In the genomic region with DNA sequence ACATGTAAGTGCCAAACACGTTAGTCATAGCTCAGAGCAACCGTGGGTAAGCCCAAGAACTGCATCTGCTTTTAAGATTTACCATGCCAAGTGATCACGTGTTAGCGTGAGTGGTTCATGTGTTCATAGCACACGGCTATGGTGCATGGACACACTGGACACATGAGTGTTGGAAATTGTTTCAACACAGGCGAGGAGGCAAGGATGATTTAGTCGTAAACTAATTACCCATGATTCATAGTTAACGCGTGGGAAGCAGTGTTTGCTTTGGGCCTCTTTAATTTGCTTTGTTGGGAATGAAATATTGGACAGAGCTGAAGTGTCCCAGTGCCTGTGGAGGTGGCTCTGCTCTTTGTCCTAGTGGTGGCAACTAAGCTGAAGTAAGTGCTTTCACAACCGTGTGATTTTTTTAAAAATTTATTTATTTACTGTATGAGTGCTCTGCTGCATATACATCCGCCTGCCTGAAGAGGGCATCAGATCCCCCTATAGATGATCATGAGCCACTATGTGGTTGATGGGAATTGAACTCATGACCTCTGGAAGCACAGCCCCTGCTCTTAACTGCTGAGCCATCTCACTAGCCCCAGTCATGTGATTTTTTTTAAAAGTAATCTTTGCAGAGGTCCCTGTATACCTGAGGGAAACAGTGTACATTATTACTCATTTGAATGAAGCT, we compare ENCODE assay signal across 18 mouse cellular contexts. TPM values are rescaled to one million over a fixed set of nuclear protein-coding genes. Genes with fewer than 3 reads are reported as not detected.
DNase-seq lines count a peak whose midpoint lies in the region; ATAC-seq and TF ChIP-seq lines count a peak whose summit lies in the region.
"Had no signal": no experiment of that assay in that cellular context is flagged by ENCODE, and none has a peak within 500 bp of the region (broad histone marks: within the 10 kb centered on the region; RNA-seq: fewer than 3 reads in every experiment).

No protein-coding gene starts in this region.

- H3K4me2 ChIP-seq in kidney, postnatal 0 days (ENCODE audit: low read length) = no peak overlapping the region
- H3K4me2 ChIP-seq in midbrain, embryonic 14.5 days (ENCODE audit: low read length) = no peak overlapping the region
- H3K4me2 ChIP-seq: heart, embryonic 11.5 days; neural tube, embryonic 13.5 days had no signal

- TF ChIP-seq CTCF in cerebellum, adult 2 months (IDR thresholded peaks at IDR 0.05; ENCODE audit: borderline replicate concordance, insufficient read depth, low read depth, low read length) = 0 out of 2 replicates have a peak, but pooled peaks have one; percentile 5
- TF ChIP-seq CTCF in kidney, postnatal 0 days (IDR thresholded peaks at IDR 0.05; ENCODE audit: low read depth) = peak; percentile 56

- no peaks in the 10 kb centered on the region for H3K27me3 ChIP-seq in cerebellum, adult 2 months (ENCODE audit: control insufficient read depth, insufficient read depth, low read length)
- no peaks in the 10 kb centered on the region for H3K27me3 ChIP-seq in kidney, postnatal 0 days (ENCODE audit: insufficient read depth, low read length)
- no peaks in the 10 kb centered on the region; the same call in 1 of the 2 replicates for H3K27me3 ChIP-seq in midbrain, embryonic 14.5 days (ENCODE audit: control insufficient read depth, insufficient read depth, low read length)
- H3K27me3 ChIP-seq: neural tube, embryonic 13.5 days had no signal

- H3K9ac ChIP-seq in kidney, postnatal 0 days (ENCODE audit: low read depth, low read length) = no peak overlapping the region
- H3K9ac ChIP-seq in midbrain, embryonic 14.5 days (replicated peaks; ENCODE audit: low read length) = no peak overlapping the region
- H3K9ac ChIP-seq: neural tube, embryonic 13.5 days had no signal

- ATAC-seq in kidney, postnatal 0 days (replicated peaks; ENCODE audit: low FRiP score, low read depth) = no peak; the same call in 1 of the 2 replicates
- ATAC-seq in midbrain, embryonic 14.5 days (ENCODE audit: low FRiP score, low TSS enrichment) = no peak
- ATAC-seq: midbrain, embryonic 16.5 days had no signal

- TF ChIP-seq POLR2A in cerebellum, adult 2 months (IDR thresholded peaks at IDR 0.05; ENCODE audit: borderline replicate concordance, insufficient read depth, low read length) = no peak

- H3K36me3 ChIP-seq in kidney, postnatal 0 days (ENCODE audit: insufficient read depth, low read length) = no peaks in the 10 kb centered on the region
- H3K36me3 ChIP-seq in midbrain, embryonic 14.5 days (ENCODE audit: control insufficient read depth, insufficient read depth, low read length) = no peaks in the 10 kb centered on the region
- H3K36me3 ChIP-seq: neural tube, embryonic 13.5 days had no signal

- H3K4me3 ChIP-seq in cerebellum, adult 2 months (replicated peaks; ENCODE audit: insufficient read depth, low read depth, low read length) = no peak overlapping the region
- H3K4me3 ChIP-seq in kidney, postnatal 0 days (replicated peaks; ENCODE audit: low read depth, low read length) = no peak overlapping the region
- no peak overlapping the region for H3K4me3 ChIP-seq in midbrain, embryonic 14.5 days (replicated peaks; ENCODE audit: low read depth, low read length)
- H3K4me3 ChIP-seq: erythroblast, embryonic 14.5 days; neural tube, embryonic 13.5 days had no signal

- peaks cover 18% of the 10 kb centered on the region for H3K4me1 ChIP-seq in cerebellum, adult 2 months (ENCODE audit: control insufficient read depth, insufficient read depth, low read length)
- no peaks in the 10 kb centered on the region for H3K4me1 ChIP-seq in kidney, postnatal 0 days (replicated peaks; ENCODE audit: insufficient read depth, low read length)
- no peaks in the 10 kb centered on the region for H3K4me1 ChIP-seq in midbrain, embryonic 14.5 days (ENCODE audit: control insufficient read depth, insufficient read depth, low read length)

- H3K9me3 ChIP-seq in kidney, postnatal 0 days (replicated peaks; ENCODE audit: low read length) = no peaks in the 10 kb centered on the region
- no peaks in the 10 kb centered on the region for H3K9me3 ChIP-seq in midbrain, embryonic 14.5 days (ENCODE audit: control insufficient read depth, low read length)
- H3K9me3 ChIP-seq: neural tube, embryonic 13.5 days had no signal

- no peak overlapping the region for H3K27ac ChIP-seq in cerebellum, adult 2 months (ENCODE audit: insufficient read depth, low read length)
- no peak overlapping the region for H3K27ac ChIP-seq in kidney, postnatal 0 days
- no peak overlapping the region for H3K27ac ChIP-seq in midbrain, embryonic 14.5 days (replicated peaks; ENCODE audit: low read depth, low read length)
- H3K27ac ChIP-seq: neural tube, embryonic 13.5 days had no signal

- no peak for DNase-seq in cerebellum, adult 2 months
- no peak for DNase-seq in cerebellum, postnatal 25 days
- DNase-seq in kidney, postnatal 0 days (ENCODE audit: low spot score) = peak; percentile 42
- DNase-seq in kidney, postnatal 4 days = no peak
- peak; percentile 38 for DNase-seq in A20 (ENCODE audit: low read depth, low spot score)
- DNase-seq in fat pad, adult 2 months (ENCODE audit: extremely low read depth, low read depth, low spot score) = peak; percentile 62
- no peak for DNase-seq in midbrain, embryonic 14.5 days
- DNase-seq in layer of hippocampus, postnatal 25 days (ENCODE audit: extremely low spot score in 1 of 2, low spot score in 1 of 2) = no peak
- DNase-seq: cerebellum, adult 8-10 months; lung, postnatal 36 days; spleen, adult 18-20 months; thymus, postnatal 4 days had no signal

- 84% methylated on average over 11 of the region's 11 CpGs for WGBS in cerebellum, adult 2 months
- WGBS in kidney, postnatal 0 days = 56% methylated on average over 11 of the region's 11 CpGs
- WGBS in midbrain, embryonic 14.5 days = 84% methylated on average over 11 of the region's 11 CpGs

RNA-seq across cellular contexts. Expression of a gene that starts 46.6 kb away (rescaled TPM):
- polyA plus RNA-seq in cerebellum, adult 2 months (2012; rRNA removed) = 0.06 TPM in 1 of 2 replicates, not detected in the other
- polyA plus RNA-seq in kidney, postnatal 0 days (2015; fragmentation: Nextera tagmentation; extraction: Ambion mirVana) = 0.09 and 0.18 TPM in 2 replicates
- 0.13 TPM in 1 of 2 replicates, not detected in the other for polyA plus RNA-seq in midbrain, embryonic 14.5 days (2014; fragmentation: Nextera tagmentation; extraction: Ambion mirVana)
- not detected for total RNA-seq in layer of hippocampus, postnatal 25 days (2021)
- total RNA-seq: hematopoietic stem cell, adult 5-6 weeks; left cerebral cortex, adult 8-10 months had no signal

Comparison
In these comparisons a context has a peak if more than half of its experiments do, and no peak if none do; other contexts are left out.
1. DNase-seq: peak in kidney, postnatal 0 days (single experiment), A20 (single experiment) and fat pad, adult 2 months (single experiment); none in cerebellum, adult 2 months (0 of 2), cerebellum, postnatal 25 days (0 of 2), kidney, postnatal 4 days (0 of 2), midbrain, embryonic 14.5 days (single experiment) and layer of hippocampus, postnatal 25 days (0 of 2).